Mouse (Mus musculus): Measurements from ENCODE around the gene Got2. TPM values are rescaled to one million over a fixed set of nuclear protein-coding genes. Genes with fewer than 3 reads are reported as not detected.

The Got2 gene
- polyA plus RNA-seq (2017; shearing (Covaris generic)): 100 to 1,000 TPM; 107 to 108 TPM

GRCm38 (mm10) chr8:95888285-95889136 is at the start of gene Got2:
TSS of gene Got2 (minus strand) at chr8:95888547.

DNA sequence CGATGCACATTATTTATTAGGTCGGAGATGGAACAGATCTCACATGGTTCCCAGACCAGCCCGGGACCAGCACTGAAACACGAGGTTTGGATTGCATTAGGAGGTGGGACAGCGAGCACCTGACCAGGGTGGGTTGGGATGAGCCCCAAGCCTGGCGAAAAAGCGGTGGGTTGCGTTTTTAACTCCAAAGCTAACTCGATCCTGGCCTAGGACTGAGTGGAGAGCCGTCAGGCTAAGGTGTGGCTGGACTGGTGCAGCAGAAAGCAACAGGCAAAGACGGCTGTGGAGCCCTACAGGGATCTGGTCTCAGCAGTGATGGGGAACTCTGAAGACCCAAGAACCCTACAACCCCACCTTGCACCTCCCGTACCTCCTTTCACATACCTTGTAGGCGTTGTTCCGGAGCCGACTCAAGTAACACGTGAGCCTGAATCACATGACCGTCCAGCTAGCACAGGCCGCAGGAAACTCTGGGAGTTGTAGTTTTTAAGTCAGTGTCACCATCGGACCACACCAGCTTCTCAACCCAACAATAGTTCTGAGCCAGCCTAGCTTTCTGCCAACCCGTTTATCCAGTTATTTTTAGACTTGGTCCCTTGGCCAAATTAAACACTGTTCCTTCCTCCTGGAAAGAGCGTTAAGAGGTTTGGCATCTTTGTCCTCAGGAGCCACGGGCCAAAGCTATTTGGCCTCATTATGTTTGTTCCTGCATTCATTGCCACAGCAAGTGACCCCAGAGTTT is 35.1 kb downstream of the Got2 start, which contains the start of gene Slc38a7:
TSS of gene Slc38a7 (minus strand) at position 438 of the 742 bp plus-strand sequence.

GRCm38 (mm10) chr8:95825162-95825561 is 63.2 kb downstream of the Got2 start, which contains the start of gene Sap18b:
TSS of gene Sap18b (plus strand) at chr8:95825346.

Other genes with a start within 250 kb of the Got2 start
- gene Ndrg4, start 211.6 kb downstream of the Got2 start, polyA plus RNA-seq (2017; shearing (Covaris generic)): 1 to 10 TPM in 1 of 2 experiments, under 1 TPM in 1; 0.82 to 4.0 TPM
- gene Setd6, start 172.7 kb downstream of the Got2 start, polyA plus RNA-seq (2017; shearing (Covaris generic)): 100 to 1,000 TPM in 1 of 2 experiments, 10 to 100 TPM in 1; 62.9 to 103 TPM
- 100 to 1,000 TPM in 1 of 2 experiments, 10 to 100 TPM in 1; 93.6 to 100 TPM for gene Cnot1, start 81.1 kb downstream of the Got2 start, polyA plus RNA-seq (2017; shearing (Covaris generic))
- gene Sap18b, start 63.2 kb downstream of the Got2 start, polyA plus RNA-seq (2017; shearing (Covaris generic)): 100 to 1,000 TPM; 144 to 173 TPM
- 10 to 100 TPM; 16.4 to 21.4 TPM for gene Slc38a7, start 35.0 kb downstream of the Got2 start, polyA plus RNA-seq (2017; shearing (Covaris generic))

Data from inflammation-experienced regulatory T-cells (primary cell).